In genomic region chr17:75440619-75441018, GRCm38 (mm10) we compare ENCODE assay signal across 13 mouse cellular contexts. TPM values are rescaled to one million over a fixed set of nuclear protein-coding genes. Genes with fewer than 3 reads are reported as not detected.
DNase-seq lines count a peak whose midpoint lies in the region; ATAC-seq lines count a peak whose summit lies in the region.
"Had no signal": no experiment of that assay in that cellular context is flagged by ENCODE, and none has a peak within 500 bp of the region (broad histone marks: within the 10 kb centered on the region; RNA-seq: fewer than 3 reads in every experiment).

No protein-coding gene starts in this region.

- H3K9me3 ChIP-seq in hindbrain, embryonic 11.5 days (ENCODE audit: control insufficient read depth, low read length): no peaks in the 10 kb centered on the region
- H3K9me3 ChIP-seq in hindbrain, embryonic 16.5 days (ENCODE audit: control insufficient read depth, low read length): no peaks in the 10 kb centered on the region
- H3K9me3 ChIP-seq in forebrain, embryonic 16.5 days (ENCODE audit: control insufficient read depth, low read length): no peaks in the 10 kb centered on the region
- H3K9me3 ChIP-seq: embryonic facial prominence, embryonic 12.5 days had no signal

- no peak overlapping the region for H3K27ac ChIP-seq in hindbrain, embryonic 11.5 days (ENCODE audit: low read depth, low read length)
- no peak overlapping the region for H3K27ac ChIP-seq in hindbrain, embryonic 16.5 days (ENCODE audit: low read depth, low read length)
- no peak overlapping the region for H3K27ac ChIP-seq in forebrain, embryonic 16.5 days (ENCODE audit: low read length)
- H3K27ac ChIP-seq in macrophage: peak overlapping the region; percentile 10; the same call in 1 of the 2 replicates
- H3K27ac ChIP-seq: embryonic facial prominence, embryonic 12.5 days had no signal

- DNase-seq in hindbrain, embryonic 11.5 days (ENCODE audit: low spot score): peak; percentile 10
- peak; percentile 52 for DNase-seq in kidney, adult 9 months
- DNase-seq in B cell, adult 2 months: no peak
- no peak for DNase-seq in adrenal gland, adult 18-20 months (ENCODE audit: low spot score in 2 of 2)
- DNase-seq in adrenal gland, postnatal 4 days (ENCODE audit: low spot score in 2 of 2): no peak
- DNase-seq: adrenal gland, postnatal 36 days; layer of hippocampus, postnatal 36 days; right cerebral cortex, adult 18-20 months had no signal

- H3K9ac ChIP-seq in hindbrain, embryonic 11.5 days (ENCODE audit: low read depth, low read length): no peak overlapping the region
- H3K9ac ChIP-seq in hindbrain, embryonic 16.5 days (ENCODE audit: low read depth, low read length): no peak overlapping the region
- no peak overlapping the region for H3K9ac ChIP-seq in forebrain, embryonic 16.5 days (replicated peaks; ENCODE audit: low read depth, low read length)
- H3K9ac ChIP-seq: embryonic facial prominence, embryonic 12.5 days had no signal

- H3K36me3 ChIP-seq in hindbrain, embryonic 11.5 days (ENCODE audit: control insufficient read depth, insufficient read depth, low read length): no peaks in the 10 kb centered on the region
- H3K36me3 ChIP-seq in hindbrain, embryonic 16.5 days (ENCODE audit: control insufficient read depth, insufficient read depth, low read length): no peaks in the 10 kb centered on the region
- H3K36me3 ChIP-seq in forebrain, embryonic 16.5 days (ENCODE audit: control insufficient read depth, insufficient read depth): no peaks in the 10 kb centered on the region
- H3K36me3 ChIP-seq in macrophage (ENCODE audit: inconsistent target): no peaks in the 10 kb centered on the region
- H3K36me3 ChIP-seq: embryonic facial prominence, embryonic 12.5 days had no signal

- peaks cover 76% of the 10 kb centered on the region for H3K79me2 ChIP-seq in macrophage (ENCODE audit: inconsistent target)

- H3K4me2 ChIP-seq in hindbrain, embryonic 11.5 days (replicated peaks; ENCODE audit: low read depth, low read length): no peak overlapping the region
- H3K4me2 ChIP-seq in hindbrain, embryonic 16.5 days (ENCODE audit: low read length): no peak overlapping the region
- no peak overlapping the region for H3K4me2 ChIP-seq in forebrain, embryonic 16.5 days (ENCODE audit: low read length)
- H3K4me2 ChIP-seq: embryonic facial prominence, embryonic 12.5 days had no signal

- 64% methylated on average over 7 of the region's 7 CpGs for WGBS in hindbrain, embryonic 11.5 days
- 43% methylated on average over 7 of the region's 7 CpGs for WGBS in hindbrain, embryonic 16.5 days
- WGBS in forebrain, embryonic 16.5 days: 54% methylated on average over 7 of the region's 7 CpGs
- 38% methylated on average over 6 of the region's 7 CpGs for WGBS in macrophage (ENCODE audit: missing documents)

- no peaks in the 10 kb centered on the region for H3K27me3 ChIP-seq in hindbrain, embryonic 11.5 days (ENCODE audit: control insufficient read depth, insufficient read depth, low read length)
- no peaks in the 10 kb centered on the region for H3K27me3 ChIP-seq in hindbrain, embryonic 16.5 days (replicated peaks; ENCODE audit: control insufficient read depth, insufficient read depth, low read length)
- no peaks in the 10 kb centered on the region for H3K27me3 ChIP-seq in forebrain, embryonic 16.5 days (replicated peaks; ENCODE audit: control insufficient read depth, insufficient read depth, low read length)
- H3K27me3 ChIP-seq: embryonic facial prominence, embryonic 12.5 days had no signal

- H3K4me3 ChIP-seq in hindbrain, embryonic 11.5 days (ENCODE audit: low read depth, low read length): no peak overlapping the region
- no peak overlapping the region for H3K4me3 ChIP-seq in hindbrain, embryonic 16.5 days (ENCODE audit: low read length)
- no peak overlapping the region for H3K4me3 ChIP-seq in forebrain, embryonic 16.5 days (replicated peaks; ENCODE audit: low read length)
- H3K4me3 ChIP-seq in macrophage (ENCODE audit: inconsistent target): no peak overlapping the region
- H3K4me3 ChIP-seq: embryonic facial prominence, embryonic 12.5 days had no signal

- ATAC-seq in hindbrain, embryonic 11.5 days (ENCODE audit: low FRiP score): peak; percentile 66; the same call in 1 of the 2 replicates
- ATAC-seq in hindbrain, embryonic 16.5 days: no peak
- peak; percentile 66 for ATAC-seq in forebrain, embryonic 16.5 days

- H3K4me1 ChIP-seq in hindbrain, embryonic 11.5 days (replicated peaks; ENCODE audit: control insufficient read depth, insufficient read depth, low read length): no peaks in the 10 kb centered on the region
- H3K4me1 ChIP-seq in hindbrain, embryonic 16.5 days (ENCODE audit: control insufficient read depth, insufficient read depth, low read depth, low read length): no peaks in the 10 kb centered on the region
- peaks cover 5% of the 10 kb centered on the region; the same call in 1 of the 2 replicates for H3K4me1 ChIP-seq in forebrain, embryonic 16.5 days (replicated peaks; ENCODE audit: control insufficient read depth, insufficient read depth, low read length)

RNA-seq across cellular contexts. Expression of gene Rasgrp3, which starts 4.9 kb away (rescaled TPM):
- 7.6 and 10.4 TPM in 2 replicates for polyA plus RNA-seq in hindbrain, embryonic 11.5 days (2014; fragmentation: Nextera tagmentation; extraction: Ambion mirVana)
- polyA plus RNA-seq in hindbrain, embryonic 16.5 days (2015; fragmentation: Nextera tagmentation; extraction: Ambion mirVana): 6.6 and 7.0 TPM in 2 replicates
- polyA plus RNA-seq in forebrain, embryonic 16.5 days (2015; fragmentation: Nextera tagmentation; extraction: Ambion mirVana): 4.9 and 6.0 TPM in 2 replicates
- 10 to 100 TPM in 10 of 26 experiments, 1 to 10 TPM in 13, under 1 TPM in 3; 0.28 to 56.1 (median 3.7) TPM for total RNA-seq in macrophage (2018; cell fraction: chromatin; rRNA removed)
- total RNA-seq in macrophage (2018; cell fraction: cytosol; rRNA removed): 10 to 100 TPM in 11 of 26 experiments, 1 to 10 TPM in 14, under 1 TPM in 1; 0.82 to 22.1 (median 5.2) TPM
- 10 to 100 TPM in 8 of 26 experiments, 1 to 10 TPM in 15, under 1 TPM in 3; 0.52 to 32.4 (median 6.2) TPM for total RNA-seq in macrophage (2018; cell fraction: nucleus; rRNA removed)
- 7.1 to 11.4 TPM (median 9.7 TPM) in 3 replicates for polyA plus RNA-seq in macrophage (2018)
- total RNA-seq in adrenal gland, adult 18-20 months (2021): 10 to 100 TPM; 13.8 to 14.8 TPM
- total RNA-seq in adrenal gland, postnatal 4 days (2021): 10 to 100 TPM; 27.3 to 27.5 TPM
- total RNA-seq: MEL had no signal

Comparison
In these comparisons a context has a peak if more than half of its experiments do, and no peak if none do; other contexts are left out.
1. DNase-seq: peak in hindbrain, embryonic 11.5 days (single experiment) and kidney, adult 9 months (single experiment); none in B cell, adult 2 months (0 of 2), adrenal gland, adult 18-20 months (0 of 2) and adrenal gland, postnatal 4 days (0 of 2).